Mouse (Mus musculus) thymus, postnatal 0 days (tissue): Measurements from ENCODE around the gene Rpl9-ps6. TPM values are rescaled to one million over a fixed set of nuclear protein-coding genes. Genes with fewer than 3 reads are reported as not detected.

Experiments used
- polyA plus RNA-seq: library from polyadenylated mRNA; unstranded; fragments of >200 nt; fragmentation: Nextera tagmentation; extraction: Ambion mirVana; gene quantifications from 2 replicates; pipeline ENCODE4 v1.2.1, GENCODE M21; 2015

Rpl9-ps6 gene
- polyA plus RNA-seq, 1 experiment from 2014 or later, result 157 TPM

Other genes starting within 250 kb of the Rpl9-ps6 start
- gene Sgms1, start 76.9 kb downstream of the Rpl9-ps6 start, polyA plus RNA-seq, result 3.8 and 5.3 TPM in 2 replicates
- 62.0 and 66.4 TPM in 2 replicates for gene Minpp1, start 19.2 kb upstream of the Rpl9-ps6 start, polyA plus RNA-seq
- gene Papss2, start 129.2 kb upstream of the Rpl9-ps6 start, polyA plus RNA-seq, result 2.7 TPM in 2 replicates